Mouse (Mus musculus): ENCODE data around the gene Hdac4.

DNA sequence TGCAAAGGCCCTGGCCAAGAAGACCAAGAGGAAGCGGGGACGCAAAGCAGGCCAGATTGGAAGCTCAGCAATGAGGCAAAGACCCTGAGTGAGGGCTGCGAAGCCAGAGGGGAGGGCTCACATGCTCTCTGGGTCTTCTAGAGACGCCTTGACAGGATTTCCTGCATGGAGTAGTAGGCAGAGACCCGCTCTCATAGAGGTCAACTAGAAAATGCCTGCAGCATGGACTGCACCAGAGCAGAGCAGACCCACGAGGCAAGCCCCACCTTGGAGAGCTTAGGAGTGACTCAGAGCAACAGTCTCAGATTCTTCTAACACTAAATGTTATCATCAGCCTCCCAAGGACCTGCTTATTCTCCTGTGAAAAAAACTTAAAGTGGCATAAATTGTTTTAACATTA, 20.2 kb downstream of the Hdac4 start:
- TF ChIP-seq CTCF (IDR thresholded peaks at IDR 0.05; ENCODE audit: control insufficient read depth, insufficient read depth, low read length), result no peak
- no peak for TF ChIP-seq POLR2A (IDR thresholded peaks at IDR 0.05; ENCODE audit: borderline replicate concordance, control insufficient read depth, low read depth, low read length)

Measured in bone marrow, adult 2 months (tissue).